Mouse (Mus musculus) kidney, adult 2 months (tissue): ENCODE measurements around the gene Dcx.

Experiments
- CTCF ChIP-seq: fragments of 200-500 bp; conservative IDR thresholded peaks from 2 replicates; pipeline ENCODE4 v1.5.1; 2011; ENCODE audit warnings: low read depth, mild to moderate bottlenecking, control low read depth, low read length, moderate library complexity, mixed read lengths; ENCODE audit not compliant: insufficient read depth, insufficient read length
- POLR2A ChIP-seq: fragments of 200-500 bp; IDR thresholded peaks from one replicate; pipeline ENCODE4 v1.6.1; 2011; ENCODE audit warnings: low read depth, low read length, control low read depth

DNA sequence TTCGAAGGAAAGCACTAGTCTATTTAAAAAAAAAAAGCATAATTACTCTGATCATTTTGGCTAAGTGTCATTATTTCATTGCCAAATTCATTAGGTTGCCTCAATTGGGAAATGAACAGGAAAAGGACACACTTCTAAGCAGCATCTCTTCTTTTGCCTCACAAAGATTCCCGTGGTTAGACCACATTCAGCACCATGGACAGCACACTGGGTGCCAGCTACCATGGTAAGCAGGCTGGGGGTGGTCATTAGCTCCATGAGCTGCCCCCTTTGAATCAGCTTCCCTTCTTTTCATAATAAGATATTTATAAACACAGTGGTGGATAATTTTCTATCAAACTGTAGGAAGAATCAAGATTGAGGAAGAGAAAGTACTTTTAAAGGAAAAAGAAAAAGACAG, 28.4 kb downstream of the Dcx start:
- TF ChIP-seq POLR2A (no peak), CTCF (no peak)
